Mouse (Mus musculus): ENCODE results near the gene Zmiz1. TPM values are rescaled to one million over a fixed set of nuclear protein-coding genes. Genes with fewer than 3 reads are reported as not detected.

The Zmiz1 gene
- polyA plus RNA-seq, 1 experiment from 2014 or later, result 22.4 TPM

DNA sequence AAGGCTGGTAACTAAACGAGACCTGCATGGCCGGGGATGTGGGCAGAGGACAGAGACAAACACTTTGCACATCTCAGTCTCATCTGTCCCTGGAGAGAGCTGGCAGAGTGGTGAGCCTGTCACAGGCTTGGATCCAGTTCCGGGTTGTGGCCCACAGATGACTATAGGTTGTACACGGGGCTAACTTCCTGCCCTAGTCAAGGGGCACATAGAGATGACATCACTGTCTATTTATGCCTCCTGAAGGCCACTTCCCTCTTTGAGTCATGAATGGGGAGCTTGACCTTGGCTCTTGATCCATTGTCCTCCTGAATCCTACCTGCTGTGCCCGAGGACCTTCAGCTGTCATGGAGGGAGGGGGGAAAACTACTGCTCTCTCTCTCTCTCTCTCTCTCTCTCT, 25.1 kb downstream of the Zmiz1 start:
- no peak for ATAC-seq (ENCODE audit: low read depth)
- 37% methylated on average over 5 of the region's 5 CpGs for whole genome bisulfite sequencing
- Histone ChIP-seq H3K9me3 (ENCODE audit: control insufficient read depth, low read length) (no peaks in the 10 kb centered on the region), H3K27ac (ENCODE audit: low read length) (no peak overlapping the region), H3K9ac (ENCODE audit: low read length) (no peak overlapping the region), H3K36me3 (ENCODE audit: control insufficient read depth, insufficient read depth, low read length) (no peaks in the 10 kb centered on the region), H3K4me3 (ENCODE audit: low read length) (no peak overlapping the region), H3K4me2 (ENCODE audit: low read depth, low read length) (no peak overlapping the region), H3K4me1 (replicated peaks; ENCODE audit: control insufficient read depth, insufficient read depth, low read length) (peaks cover 60% of the 10 kb centered on the region), H3K27me3 (ENCODE audit: control insufficient read depth, insufficient read depth, low read depth, low read length) (no peaks in the 10 kb centered on the region)

DNA sequence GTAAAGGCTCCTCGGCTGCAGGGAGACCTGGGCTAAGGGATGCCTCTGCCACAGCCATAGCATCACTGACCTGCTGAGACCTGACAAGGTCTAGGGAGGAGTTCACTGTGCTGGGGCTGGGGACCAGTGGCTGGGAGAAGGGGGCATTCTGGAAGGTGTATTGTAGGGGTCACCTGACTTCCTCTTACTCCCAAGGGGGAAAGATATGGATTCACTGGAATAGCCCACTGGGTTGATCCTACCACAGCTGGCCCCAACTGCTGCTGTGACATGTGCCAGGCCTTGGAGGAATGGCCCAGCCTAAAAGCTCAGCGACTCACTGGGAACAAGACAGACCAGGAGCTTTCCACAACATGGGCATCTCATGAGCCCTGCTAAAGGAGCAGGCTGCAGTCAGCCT, 27.2 kb downstream of the Zmiz1 start:
- Histone ChIP-seq H3K9me3 (ENCODE audit: control insufficient read depth, low read length) (no peaks in the 10 kb centered on the region), H3K4me3 (ENCODE audit: low read length) (no peak overlapping the region), H3K27ac (ENCODE audit: low read length) (no peak overlapping the region), H3K27me3 (ENCODE audit: control insufficient read depth, insufficient read depth, low read depth, low read length) (no peaks in the 10 kb centered on the region), H3K4me2 (ENCODE audit: low read depth, low read length) (no peak overlapping the region), H3K36me3 (ENCODE audit: control insufficient read depth, insufficient read depth, low read length) (no peaks in the 10 kb centered on the region), H3K9ac (ENCODE audit: low read length) (no peak overlapping the region), H3K4me1 (replicated peaks; ENCODE audit: control insufficient read depth, insufficient read depth, low read length) (peaks cover 48% of the 10 kb centered on the region)
- WGBS, result 72% methylated on average over 2 of the region's 2 CpGs
- no peak for ATAC-seq (ENCODE audit: low read depth)

DNA sequence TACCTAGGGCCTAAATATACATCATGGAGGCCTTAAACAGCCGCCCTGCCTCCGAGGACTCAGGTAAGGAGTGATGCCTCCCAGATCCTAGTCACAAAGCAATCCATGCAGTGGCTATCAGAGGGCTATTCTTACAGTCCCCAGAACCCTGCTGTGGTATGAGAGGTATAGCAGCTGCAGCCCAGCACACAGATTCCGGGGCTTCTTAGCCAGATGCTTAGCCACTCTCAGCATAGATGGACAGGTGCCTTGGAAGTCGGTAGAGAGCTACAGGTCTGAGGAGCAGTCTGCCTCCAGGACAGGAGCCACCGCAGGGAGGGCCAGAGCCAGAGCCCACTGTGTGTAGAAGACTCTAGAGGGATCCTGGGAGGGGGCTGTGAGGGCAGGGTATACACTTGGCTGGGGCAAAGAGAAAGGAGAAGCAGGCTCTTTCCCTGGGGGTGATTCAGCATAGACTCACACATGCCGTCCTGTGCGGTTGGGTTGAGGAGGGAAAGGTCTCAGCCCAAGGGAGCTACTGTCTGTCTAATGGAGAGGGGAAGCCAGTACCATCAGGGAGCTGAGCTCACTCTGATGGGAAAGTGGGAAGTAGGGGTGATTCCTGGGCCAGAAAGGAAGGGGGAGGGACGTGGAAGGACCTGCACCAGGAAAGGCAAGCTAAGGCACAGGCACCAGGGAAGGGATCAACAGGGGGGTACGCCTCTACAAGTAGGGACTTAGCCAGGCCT, 27.9 kb downstream of the Zmiz1 start:
- Histone ChIP-seq H3K36me3 (ENCODE audit: control insufficient read depth, insufficient read depth, low read length) (no peaks in the 10 kb centered on the region), H3K4me3 (ENCODE audit: low read length) (no peak overlapping the region), H3K4me2 (ENCODE audit: low read depth, low read length) (no peak overlapping the region), H3K9me3 (ENCODE audit: control insufficient read depth, low read length) (no peaks in the 10 kb centered on the region), H3K4me1 (replicated peaks; ENCODE audit: control insufficient read depth, insufficient read depth, low read length) (peaks cover 41% of the 10 kb centered on the region), H3K9ac (ENCODE audit: low read length) (peak overlapping the region; percentile 32; the same call in 1 of the 2 replicates), H3K27ac (ENCODE audit: low read length) (0 out of 2 replicates have a peak overlapping the region, but pooled peaks have one; percentile 34), H3K27me3 (ENCODE audit: control insufficient read depth, insufficient read depth, low read depth, low read length) (no peaks in the 10 kb centered on the region)
- 65% methylated on average over 9 of the region's 9 CpGs for WGBS
- ATAC-seq (ENCODE audit: low read depth), result no peak

DNA sequence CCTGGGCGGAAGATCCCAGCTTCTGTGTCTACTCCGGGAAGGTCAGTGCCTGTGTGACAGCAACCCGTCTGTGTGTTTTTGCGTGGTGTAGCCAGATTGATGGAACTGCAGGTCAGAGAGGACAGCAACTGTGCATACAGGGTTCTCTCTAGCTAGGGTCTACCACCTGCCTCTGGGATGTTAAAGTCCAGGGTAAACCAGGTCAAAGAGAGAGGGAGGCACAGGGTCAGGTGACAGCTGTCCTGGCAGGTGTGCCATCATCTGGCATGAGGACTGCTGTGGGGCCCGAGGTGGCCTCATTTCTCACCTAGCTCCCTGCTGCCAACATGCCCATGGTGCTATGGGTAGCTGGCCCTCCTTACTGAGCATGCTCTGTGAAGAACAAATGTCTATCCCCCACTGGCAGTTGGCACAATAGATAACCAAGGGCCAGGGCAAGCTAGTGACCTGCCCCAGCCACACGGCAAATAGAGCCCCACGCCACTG, 28.5 kb downstream of the Zmiz1 start:
- no peaks in the 10 kb centered on the region for H3K36me3 ChIP-seq (ENCODE audit: control insufficient read depth, insufficient read depth, low read length)
- no peak overlapping the region for H3K4me3 ChIP-seq (ENCODE audit: low read length)
- 53% methylated on average over 7 of the region's 7 CpGs for WGBS
- peaks cover 41% of the 10 kb centered on the region for H3K4me1 ChIP-seq (replicated peaks; ENCODE audit: control insufficient read depth, insufficient read depth, low read length)
- peak overlapping the region; percentile 67 for H3K27ac ChIP-seq (ENCODE audit: low read length)
- ATAC-seq (ENCODE audit: low read depth), result no peak
- no peak overlapping the region for H3K4me2 ChIP-seq (ENCODE audit: low read depth, low read length)
- no peaks in the 10 kb centered on the region for H3K9me3 ChIP-seq (ENCODE audit: control insufficient read depth, low read length)
- H3K27me3 ChIP-seq (ENCODE audit: control insufficient read depth, insufficient read depth, low read depth, low read length), result no peaks in the 10 kb centered on the region
- H3K9ac ChIP-seq (ENCODE audit: low read length), result peak overlapping the region; percentile 32; the same call in 1 of the 2 replicates

DNA sequence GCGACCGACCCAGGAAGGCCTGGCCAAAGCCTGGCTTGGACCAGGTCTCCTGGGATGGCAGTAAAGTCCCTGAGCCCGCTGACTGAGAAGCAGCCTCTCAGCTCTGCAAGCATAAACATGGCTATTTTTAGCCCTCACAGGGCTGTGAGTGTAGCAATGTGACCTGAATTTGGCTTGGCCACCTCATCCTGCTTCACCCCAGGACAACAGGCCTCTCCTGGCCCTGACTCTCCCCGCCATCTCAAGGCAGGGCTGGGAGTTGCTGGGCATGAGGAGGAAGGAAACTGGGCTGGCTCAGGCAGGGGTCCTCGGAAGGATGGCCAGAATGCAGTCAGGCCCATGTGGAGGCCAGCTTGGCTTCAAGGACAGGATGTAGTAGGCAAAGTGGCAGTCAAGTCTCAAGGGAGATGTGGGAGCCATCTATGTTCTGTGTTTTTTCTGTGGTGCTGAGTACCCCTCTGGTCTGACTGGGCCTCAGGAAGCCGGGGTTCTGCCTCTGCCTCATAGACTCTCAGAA, 29.2 kb downstream of the Zmiz1 start:
- Histone ChIP-seq H3K27ac (ENCODE audit: low read length) (peak overlapping the region; percentile 67), H3K36me3 (ENCODE audit: control insufficient read depth, insufficient read depth, low read length) (no peaks in the 10 kb centered on the region), H3K4me1 (replicated peaks; ENCODE audit: control insufficient read depth, insufficient read depth, low read length) (peaks cover 47% of the 10 kb centered on the region), H3K9ac (ENCODE audit: low read length) (0 out of 2 replicates have a peak overlapping the region, but pooled peaks have one; percentile 32), H3K4me2 (ENCODE audit: low read depth, low read length) (no peak overlapping the region), H3K27me3 (ENCODE audit: control insufficient read depth, insufficient read depth, low read depth, low read length) (no peaks in the 10 kb centered on the region), H3K9me3 (ENCODE audit: control insufficient read depth, low read length) (no peaks in the 10 kb centered on the region), H3K4me3 (ENCODE audit: low read length) (no peak overlapping the region)
- ATAC-seq (ENCODE audit: low read depth), result peak; percentile 37; the same call in 1 of the 2 replicates
- 41% methylated on average over 6 of the region's 6 CpGs for WGBS

DNA sequence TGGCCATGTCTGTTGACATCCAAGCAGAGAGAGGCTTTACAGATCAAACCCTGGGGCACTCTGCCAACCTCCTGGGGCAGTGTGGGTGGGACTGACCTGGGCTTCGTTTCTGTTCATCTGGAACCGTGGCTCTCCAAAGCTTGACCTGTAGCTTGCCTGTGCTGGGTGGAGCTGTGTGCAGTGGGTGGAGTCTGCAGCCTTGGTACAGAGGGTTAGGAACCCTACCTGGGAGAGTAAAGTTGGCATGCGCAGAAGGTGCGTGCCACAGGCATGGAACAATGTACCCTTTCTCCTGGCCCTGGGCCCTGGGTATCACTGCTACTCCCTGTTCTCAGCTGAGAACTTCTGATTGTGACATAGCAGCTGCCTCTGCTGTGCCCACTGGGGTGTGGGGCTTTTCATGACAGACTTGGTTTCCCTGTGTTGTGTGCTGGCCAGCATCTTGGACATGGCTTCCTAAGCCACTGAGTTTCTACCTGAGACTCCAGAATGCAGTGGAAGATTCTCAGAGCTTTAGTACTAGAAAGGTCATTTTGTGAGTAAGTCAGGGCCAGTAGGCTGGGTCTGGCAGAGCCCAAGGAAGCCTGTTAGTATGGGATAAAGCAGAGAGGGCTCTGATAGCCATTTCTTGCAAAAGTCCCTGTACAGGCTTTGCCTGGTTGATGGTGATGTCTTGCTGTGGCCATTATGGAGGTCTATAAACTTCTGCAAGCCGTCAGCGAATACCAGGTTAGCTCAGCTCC, 30.5 kb downstream of the Zmiz1 start:
- no peaks in the 10 kb centered on the region for H3K9me3 ChIP-seq (ENCODE audit: control insufficient read depth, low read length)
- H3K27me3 ChIP-seq (ENCODE audit: control insufficient read depth, insufficient read depth, low read depth, low read length), result no peaks in the 10 kb centered on the region
- no peak overlapping the region for H3K27ac ChIP-seq (ENCODE audit: low read length)
- ATAC-seq (ENCODE audit: low read depth), result peak; percentile 50; the same call in 1 of the 2 replicates
- no peak overlapping the region for H3K9ac ChIP-seq (ENCODE audit: low read length)
- no peaks in the 10 kb centered on the region for H3K36me3 ChIP-seq (ENCODE audit: control insufficient read depth, insufficient read depth, low read length)
- WGBS, result 61% methylated on average over 6 of the region's 6 CpGs
- no peak overlapping the region for H3K4me2 ChIP-seq (ENCODE audit: low read depth, low read length)
- H3K4me3 ChIP-seq (ENCODE audit: low read length), result no peak overlapping the region
- peaks cover 56% of the 10 kb centered on the region for H3K4me1 ChIP-seq (replicated peaks; ENCODE audit: control insufficient read depth, insufficient read depth, low read length)

DNA sequence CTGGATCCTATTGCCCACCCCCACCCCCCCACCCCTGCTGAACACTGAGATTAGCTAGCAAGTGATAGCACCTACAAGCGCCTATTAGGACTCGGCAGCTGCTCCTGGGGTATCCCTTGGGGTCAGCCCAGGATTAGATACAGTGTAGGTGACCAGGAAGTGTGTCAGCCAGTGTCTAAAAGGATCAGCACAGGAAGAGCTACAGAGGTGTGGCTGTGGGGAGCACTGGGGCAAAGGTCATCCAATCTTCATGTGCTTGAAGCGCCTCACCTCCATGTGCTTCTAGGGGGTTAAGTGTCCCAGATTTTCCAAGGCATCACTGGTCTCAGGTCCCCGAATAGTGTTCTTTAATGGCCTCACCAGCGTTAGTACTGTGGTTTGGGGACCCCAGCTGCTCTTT, 33.0 kb downstream of the Zmiz1 start:
- Histone ChIP-seq H3K9me3 (ENCODE audit: control insufficient read depth, low read length) (no peaks in the 10 kb centered on the region), H3K4me2 (ENCODE audit: low read depth, low read length) (no peak overlapping the region), H3K4me1 (replicated peaks; ENCODE audit: control insufficient read depth, insufficient read depth, low read length) (peaks cover 58% of the 10 kb centered on the region), H3K4me3 (ENCODE audit: low read length) (no peak overlapping the region), H3K9ac (ENCODE audit: low read length) (no peak overlapping the region), H3K27me3 (ENCODE audit: control insufficient read depth, insufficient read depth, low read depth, low read length) (no peaks in the 10 kb centered on the region), H3K27ac (ENCODE audit: low read length) (no peak overlapping the region), H3K36me3 (ENCODE audit: control insufficient read depth, insufficient read depth, low read length) (no peaks in the 10 kb centered on the region)
- WGBS, result 76% methylated on average over 5 of the region's 5 CpGs
- no peak for ATAC-seq (ENCODE audit: low read depth)

DNA sequence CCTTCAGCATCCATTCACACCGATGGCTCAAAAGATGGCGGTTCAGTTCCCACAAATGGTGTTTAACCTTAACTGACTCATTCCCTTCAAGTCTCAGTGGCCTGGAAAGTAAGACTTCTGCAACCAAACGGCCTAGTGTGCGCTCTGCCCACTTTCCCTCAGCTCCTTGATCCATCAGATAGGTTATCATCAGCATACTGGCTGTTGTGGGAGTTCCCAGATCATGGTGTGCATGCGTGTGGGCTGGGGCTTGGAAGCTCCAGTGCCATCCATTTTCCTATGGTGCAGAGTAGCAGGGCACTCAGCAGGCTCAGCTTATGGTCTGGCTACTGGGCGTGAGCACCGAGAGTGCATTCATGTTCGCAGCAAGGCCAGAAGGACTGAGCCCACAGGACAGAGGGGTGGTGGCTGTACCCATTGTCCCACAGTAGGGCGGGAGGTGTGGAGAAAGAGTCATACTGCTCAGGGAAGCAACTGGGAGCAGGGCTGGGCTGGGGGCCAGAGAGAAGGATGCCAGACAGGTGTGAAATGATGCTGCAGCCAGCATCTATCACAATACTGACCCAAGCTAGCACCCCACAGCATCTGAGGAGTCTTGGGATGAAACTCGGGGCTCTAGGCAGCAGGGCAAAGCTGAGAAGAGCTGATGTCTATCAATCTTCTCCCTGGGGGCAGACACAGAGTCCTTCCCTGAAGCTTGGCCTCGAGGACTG, 33.7 kb downstream of the Zmiz1 start:
- no peaks in the 10 kb centered on the region for H3K36me3 ChIP-seq (ENCODE audit: control insufficient read depth, insufficient read depth, low read length)
- no peak for ATAC-seq (ENCODE audit: low read depth)
- H3K4me3 ChIP-seq (ENCODE audit: low read length), result no peak overlapping the region
- no peaks in the 10 kb centered on the region for H3K27me3 ChIP-seq (ENCODE audit: control insufficient read depth, insufficient read depth, low read depth, low read length)
- peaks cover 58% of the 10 kb centered on the region for H3K4me1 ChIP-seq (replicated peaks; ENCODE audit: control insufficient read depth, insufficient read depth, low read length)
- H3K9me3 ChIP-seq (ENCODE audit: control insufficient read depth, low read length), result no peaks in the 10 kb centered on the region
- 72% methylated on average over 11 of the region's 11 CpGs for WGBS
- no peak overlapping the region for H3K27ac ChIP-seq (ENCODE audit: low read length)
- no peak overlapping the region for H3K9ac ChIP-seq (ENCODE audit: low read length)
- H3K4me2 ChIP-seq (ENCODE audit: low read depth, low read length), result no peak overlapping the region

Measured in lung, embryonic 16.5 days (tissue).